Mouse (Mus musculus): ENCODE data around the gene Ipo8. TPM values are rescaled to one million over a fixed set of nuclear protein-coding genes. Genes with fewer than 3 reads are reported as not detected.

Gene Ipo8
- polyA plus RNA-seq, 1 experiment = 12.0 TPM

GRCm38 (mm10) chr6:148795145-148795544 lies 36.1 kb downstream of the Ipo8 start:
- no peak for DNase-seq
- Histone ChIP-seq H3K27me3 (ENCODE audit: control insufficient read depth, insufficient read depth, low read length) (no peaks in the 10 kb centered on the region), H3K36me3 (ENCODE audit: control insufficient read depth, insufficient read depth, low read length) (peaks cover 28% of the 10 kb centered on the region), H3K4me3 (ENCODE audit: control insufficient read depth, insufficient read depth, low read length) (no peak overlapping the region), H3K27ac (ENCODE audit: control insufficient read depth, insufficient read depth, low read length) (no peak overlapping the region), H3K4me1 (replicated peaks; ENCODE audit: control insufficient read depth, insufficient read depth, low read length) (no peaks in the 10 kb centered on the region)
- 91% methylated on average over 2 of the region's 2 CpGs for WGBS
- TF ChIP-seq CTCF (IDR thresholded peaks at IDR 0.05; ENCODE audit: borderline replicate concordance, control insufficient read depth, extremely low read depth, insufficient read depth, low read length, poor library complexity) = no peak
- no peak for TF ChIP-seq POLR2A (IDR thresholded peaks at IDR 0.05; ENCODE audit: control insufficient read depth, extremely low read depth, insufficient read depth, low read length, poor library complexity)

- WGBS = 96% methylated on average over 9 of the region's 9 CpGs
- Histone ChIP-seq H3K27ac (ENCODE audit: control insufficient read depth, insufficient read depth, low read length) (no peak overlapping the region), H3K27me3 (ENCODE audit: control insufficient read depth, insufficient read depth, low read length) (no peaks in the 10 kb centered on the region), H3K4me1 (replicated peaks; ENCODE audit: control insufficient read depth, insufficient read depth, low read length) (no peaks in the 10 kb centered on the region), H3K36me3 (ENCODE audit: control insufficient read depth, insufficient read depth, low read length) (peaks cover 16% of the 10 kb centered on the region), H3K4me3 (ENCODE audit: control insufficient read depth, insufficient read depth, low read length) (no peak overlapping the region)
- TF ChIP-seq CTCF (IDR thresholded peaks at IDR 0.05; ENCODE audit: borderline replicate concordance, control insufficient read depth, extremely low read depth, insufficient read depth, low read length, poor library complexity) = no peak
- no peak for TF ChIP-seq POLR2A (IDR thresholded peaks at IDR 0.05; ENCODE audit: control insufficient read depth, extremely low read depth, insufficient read depth, low read length, poor library complexity)
- DNase-seq = no peak
Measured at GRCm38 (mm10) chr6:148789010-148789673, 42.1 kb downstream of the Ipo8 start.

GRCm38 (mm10) chr6:148786186-148786585 lies 45.1 kb downstream of the Ipo8 start:
- no peak for DNase-seq
- WGBS = 93% methylated on average over 5 of the region's 5 CpGs
- Histone ChIP-seq H3K27ac (ENCODE audit: control insufficient read depth, insufficient read depth, low read length) (no peak overlapping the region), H3K4me3 (ENCODE audit: control insufficient read depth, insufficient read depth, low read length) (no peak overlapping the region), H3K27me3 (ENCODE audit: control insufficient read depth, insufficient read depth, low read length) (no peaks in the 10 kb centered on the region), H3K4me1 (replicated peaks; ENCODE audit: control insufficient read depth, insufficient read depth, low read length) (no peaks in the 10 kb centered on the region), H3K36me3 (ENCODE audit: control insufficient read depth, insufficient read depth, low read length) (peaks cover 16% of the 10 kb centered on the region)
- TF ChIP-seq CTCF (IDR thresholded peaks at IDR 0.05; ENCODE audit: borderline replicate concordance, control insufficient read depth, extremely low read depth, insufficient read depth, low read length, poor library complexity) (no peak), POLR2A (IDR thresholded peaks at IDR 0.05; ENCODE audit: control insufficient read depth, extremely low read depth, insufficient read depth, low read length, poor library complexity) (no peak)

GRCm38 (mm10) chr6:148784418-148784817 lies 46.8 kb downstream of the Ipo8 start:
- Histone ChIP-seq H3K4me1 (replicated peaks; ENCODE audit: control insufficient read depth, insufficient read depth, low read length) (no peaks in the 10 kb centered on the region), H3K4me3 (ENCODE audit: control insufficient read depth, insufficient read depth, low read length) (no peak overlapping the region), H3K27ac (ENCODE audit: control insufficient read depth, insufficient read depth, low read length) (no peak overlapping the region), H3K27me3 (ENCODE audit: control insufficient read depth, insufficient read depth, low read length) (no peaks in the 10 kb centered on the region), H3K36me3 (ENCODE audit: control insufficient read depth, insufficient read depth, low read length) (peaks cover 16% of the 10 kb centered on the region)
- 98% methylated on average over 9 of the region's 9 CpGs for WGBS
- no peak for TF ChIP-seq CTCF (IDR thresholded peaks at IDR 0.05; ENCODE audit: borderline replicate concordance, control insufficient read depth, extremely low read depth, insufficient read depth, low read length, poor library complexity)
- no peak for TF ChIP-seq POLR2A (IDR thresholded peaks at IDR 0.05; ENCODE audit: control insufficient read depth, extremely low read depth, insufficient read depth, low read length, poor library complexity)
- DNase-seq = no peak

- Histone ChIP-seq H3K27ac (ENCODE audit: control insufficient read depth, insufficient read depth, low read length) (no peak overlapping the region), H3K36me3 (ENCODE audit: control insufficient read depth, insufficient read depth, low read length) (peaks cover 16% of the 10 kb centered on the region), H3K4me3 (ENCODE audit: control insufficient read depth, insufficient read depth, low read length) (no peak overlapping the region), H3K27me3 (ENCODE audit: control insufficient read depth, insufficient read depth, low read length) (no peaks in the 10 kb centered on the region), H3K4me1 (replicated peaks; ENCODE audit: control insufficient read depth, insufficient read depth, low read length) (no peaks in the 10 kb centered on the region)
- no peak for DNase-seq
- TF ChIP-seq CTCF (IDR thresholded peaks at IDR 0.05; ENCODE audit: borderline replicate concordance, control insufficient read depth, extremely low read depth, insufficient read depth, low read length, poor library complexity) (no peak), POLR2A (IDR thresholded peaks at IDR 0.05; ENCODE audit: control insufficient read depth, extremely low read depth, insufficient read depth, low read length, poor library complexity) (no peak)
- WGBS = 99% methylated on average over 2 of the region's 2 CpGs
Measured at GRCm38 (mm10) chr6:148776236-148776635, 55.0 kb downstream of the Ipo8 start.

GRCm38 (mm10) chr6:148771423-148771822 lies 59.8 kb downstream of the Ipo8 start:
- H3K4me1 ChIP-seq (replicated peaks; ENCODE audit: control insufficient read depth, insufficient read depth, low read length) = no peaks in the 10 kb centered on the region
- no peak overlapping the region for H3K4me3 ChIP-seq (ENCODE audit: control insufficient read depth, insufficient read depth, low read length)
- DNase-seq = no peak
- WGBS = 91% methylated on average over 3 of the region's 3 CpGs
- no peaks in the 10 kb centered on the region for H3K27me3 ChIP-seq (ENCODE audit: control insufficient read depth, insufficient read depth, low read length)
- peaks cover 12% of the 10 kb centered on the region for H3K36me3 ChIP-seq (ENCODE audit: control insufficient read depth, insufficient read depth, low read length)
- TF ChIP-seq POLR2A (IDR thresholded peaks at IDR 0.05; ENCODE audit: control insufficient read depth, extremely low read depth, insufficient read depth, low read length, poor library complexity) (no peak), CTCF (IDR thresholded peaks at IDR 0.05; ENCODE audit: borderline replicate concordance, control insufficient read depth, extremely low read depth, insufficient read depth, low read length, poor library complexity) (no peak)
- no peak overlapping the region for H3K27ac ChIP-seq (ENCODE audit: control insufficient read depth, insufficient read depth, low read length)

Measured in thymus, adult 2 months (tissue).